Mouse (Mus musculus) adrenal gland, adult 8-10 months (tissue): Measurements from ENCODE around the gene Ccdc149. TPM values are rescaled to one million over a fixed set of nuclear protein-coding genes. Genes with fewer than 3 reads are reported as not detected.
A peak's percentile ranks its signal among the peaks of the same experiment; 100 is the strongest.

Source experiments
- DNase-seq: peaks from one replicate; pipeline ENCODE4 v3.0.0; 2022
- total RNA-seq, 4 experiments: library from RNA; stranded (reverse); gene quantifications; 2 replicates each; pipeline ENCODE4 v1.2.4; 2022

The Ccdc149 gene
- total RNA-seq, result 10 to 100 TPM in 3 of 4 experiments, 1 to 10 TPM in 1; 8.9 to 16.8 (median 13.3) TPM

- peak; percentile 68 for DNase-seq
These were observed at the start of gene Ccdc149 for GRCm38 (mm10) chr5:52470991-52471801. TSS of gene Ccdc149 (minus strand) at chr5:52471521.

- no peak for DNase-seq
These were observed 48.6 kb upstream of the Ccdc149 start for GRCm38 (mm10) chr5:52519921-52520320.

DNA sequence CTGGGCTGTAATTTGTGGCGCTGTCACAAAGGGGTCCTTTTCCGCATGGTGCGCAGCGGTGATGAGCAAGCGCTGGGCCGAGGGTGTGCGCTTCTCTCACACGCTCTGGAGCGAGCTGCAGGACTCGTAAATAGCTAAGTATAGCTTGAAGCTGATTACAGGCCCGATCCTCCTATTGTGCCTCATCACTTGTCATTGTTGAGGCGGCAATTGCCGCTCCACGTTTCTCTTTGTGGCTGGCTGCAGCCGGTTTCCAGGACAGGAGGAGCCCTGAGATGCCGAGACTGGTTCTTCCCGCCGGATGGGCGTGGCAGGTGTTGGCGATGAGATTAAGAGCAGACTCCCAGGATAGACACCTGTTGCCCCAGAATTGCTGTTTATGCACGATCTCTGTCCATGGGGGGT, 44.8 kb upstream of the Ccdc149 start:
- DNase-seq, result no peak

DNA sequence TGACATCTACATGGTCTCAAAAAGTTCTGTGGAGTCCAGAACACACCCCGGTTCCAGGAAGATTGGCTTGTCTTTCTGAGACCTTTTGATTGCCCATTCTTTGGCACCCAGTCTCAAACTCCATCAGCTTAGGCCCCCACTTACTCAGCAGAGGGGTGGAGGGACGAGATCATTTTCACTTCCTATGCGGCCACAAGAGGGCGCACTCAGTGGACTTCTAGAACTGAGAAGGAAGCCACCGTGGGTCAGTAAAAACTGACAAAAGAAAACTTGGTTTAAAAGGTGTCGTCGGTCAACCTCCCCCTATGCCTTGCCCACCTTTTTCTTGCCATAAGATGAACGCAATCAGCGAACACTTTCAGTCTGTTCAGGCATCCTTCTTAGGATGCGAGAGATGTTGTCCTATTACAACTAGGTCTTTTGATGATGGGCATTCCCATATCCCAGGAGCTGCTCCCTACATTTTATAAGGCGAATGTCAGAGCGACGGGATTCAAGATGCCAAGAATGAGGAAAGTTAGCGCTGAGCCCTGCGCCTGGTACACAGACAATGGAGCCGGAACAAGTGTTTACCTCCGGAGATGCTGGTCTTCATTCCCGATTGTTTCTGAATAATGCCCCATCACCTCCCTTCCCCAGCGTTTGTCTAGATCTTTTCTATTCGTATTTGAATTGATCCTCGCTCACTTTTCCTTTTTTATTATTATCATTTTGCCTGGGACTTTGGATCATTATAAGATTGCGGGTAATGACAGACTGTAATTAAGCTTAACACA, 44.1 kb upstream of the Ccdc149 start:
- peak; percentile 20 for DNase-seq

- no peak for DNase-seq
These were observed 39.8 kb upstream of the Ccdc149 start for GRCm38 (mm10) chr5:52511089-52511488.

DNA sequence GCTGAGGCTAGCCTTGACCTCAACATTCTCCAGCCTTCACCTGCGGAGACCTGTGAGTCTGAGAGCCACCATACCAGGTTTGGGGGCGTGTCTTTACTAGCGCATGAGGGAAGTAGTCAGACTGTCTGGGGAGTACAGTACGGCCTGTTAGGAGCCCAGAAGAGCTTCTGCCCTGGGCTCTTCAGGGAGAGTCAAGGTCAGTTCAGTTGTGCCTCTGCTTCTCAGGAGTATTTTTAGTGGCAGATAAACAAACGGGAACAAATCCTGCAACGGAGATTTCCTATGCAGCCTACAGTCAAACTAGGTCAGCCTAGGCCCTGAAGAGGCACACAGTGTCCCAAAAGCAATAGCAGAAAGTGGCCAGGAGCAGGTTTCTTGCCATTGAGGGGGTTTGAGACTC, 38.1 kb upstream of the Ccdc149 start:
- DNase-seq, result no peak

DNA sequence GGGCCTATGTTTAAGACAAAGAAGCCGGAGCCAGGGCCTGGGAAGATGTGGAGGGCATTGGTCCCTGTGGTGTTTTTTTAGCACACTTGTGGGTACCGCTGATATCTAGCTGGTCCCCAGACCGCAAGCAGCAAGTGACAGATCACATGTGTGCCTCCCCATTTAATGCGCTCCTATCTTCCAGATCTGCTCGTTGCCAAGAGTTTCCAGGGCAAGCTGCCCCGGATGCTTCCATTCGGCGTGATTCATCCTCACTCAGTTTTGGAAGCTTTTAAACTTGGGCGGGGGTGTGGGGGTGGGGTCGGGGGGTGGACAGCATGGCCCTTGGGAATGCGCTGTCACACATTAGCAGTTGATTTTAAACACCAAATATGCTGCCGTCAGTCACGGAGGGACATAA, 33.3 kb upstream of the Ccdc149 start:
- no peak for DNase-seq

- no peak for DNase-seq
These were observed 32.8 kb upstream of the Ccdc149 start for GRCm38 (mm10) chr5:52504148-52504547.

GRCm38 (mm10) chr5:52495671-52496070, 24.4 kb upstream of the Ccdc149 start:
- DNase-seq, result no peak

- DNase-seq, result no peak
These were observed 20.2 kb upstream of the Ccdc149 start for GRCm38 (mm10) chr5:52491496-52491895.

- no peak for DNase-seq
These were observed 16.5 kb upstream of the Ccdc149 start for GRCm38 (mm10) chr5:52487559-52488430.

DNA sequence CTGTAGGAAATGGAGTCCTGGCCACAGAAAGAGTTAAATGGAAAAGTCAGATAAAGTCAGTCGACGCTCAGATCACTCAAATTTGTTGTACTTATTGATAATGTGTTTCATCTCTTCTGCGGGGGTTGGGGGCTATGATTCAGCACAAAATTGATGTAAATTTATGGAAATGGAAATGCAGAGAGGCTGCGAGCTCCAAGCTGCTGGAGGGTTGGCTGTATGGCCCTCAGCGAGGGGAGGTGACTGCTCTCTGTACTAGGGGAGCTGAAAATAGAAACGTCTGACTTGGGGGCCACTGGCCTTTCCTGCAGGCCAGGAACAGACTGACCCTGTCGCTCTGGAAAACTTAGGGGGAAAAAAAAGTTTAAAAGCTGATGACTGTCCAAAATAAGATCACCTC, 5.5 kb upstream of the Ccdc149 start:
- DNase-seq, result no peak

- DNase-seq, result peak; percentile 79
These were observed 5.0 kb upstream of the Ccdc149 start for GRCm38 (mm10) chr5:52476292-52476701.

DNA sequence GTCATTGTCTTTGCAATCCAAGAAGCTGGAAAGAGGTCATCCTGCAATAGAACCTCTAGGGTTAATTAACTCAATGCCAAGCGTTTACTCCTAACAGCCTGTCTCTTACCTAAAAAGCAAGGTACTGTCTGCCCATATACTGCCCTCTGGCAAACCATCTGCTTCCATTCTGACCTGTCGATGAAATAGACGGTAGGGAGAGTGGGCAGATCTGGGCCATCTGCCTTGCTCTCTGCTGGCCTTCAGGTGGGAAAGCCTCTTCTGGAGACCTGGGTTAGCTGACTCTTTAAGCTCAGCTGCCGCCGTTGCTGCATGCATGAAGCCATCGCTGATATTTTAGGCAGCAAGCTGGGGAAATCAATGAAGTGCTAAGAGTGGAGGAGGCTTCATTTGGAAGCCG, 2.7 kb upstream of the Ccdc149 start:
- DNase-seq, result no peak

DNA sequence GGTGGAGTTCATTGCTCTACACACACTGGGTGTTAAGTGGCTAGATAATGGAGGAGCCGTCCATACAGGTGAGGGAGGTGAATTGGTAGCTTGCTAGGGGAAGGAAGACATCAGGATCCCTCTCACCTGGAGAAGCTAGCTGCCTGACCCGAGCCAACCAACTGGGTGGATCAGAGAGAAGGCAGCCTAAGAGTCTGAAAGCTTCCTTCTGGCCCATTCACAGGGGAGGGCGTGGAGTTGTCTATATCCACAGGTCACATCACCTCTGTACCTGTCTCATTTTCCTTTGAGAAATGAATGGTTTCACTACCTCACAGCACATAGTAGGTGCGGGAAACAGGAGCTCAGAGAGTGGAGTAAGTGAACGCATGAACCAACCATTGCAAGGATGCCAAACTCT, 770 bp downstream of the Ccdc149 start:
- no peak for DNase-seq

GRCm38 (mm10) chr5:52467841-52468240, 3.5 kb downstream of the Ccdc149 start:
- DNase-seq, result no peak

DNA sequence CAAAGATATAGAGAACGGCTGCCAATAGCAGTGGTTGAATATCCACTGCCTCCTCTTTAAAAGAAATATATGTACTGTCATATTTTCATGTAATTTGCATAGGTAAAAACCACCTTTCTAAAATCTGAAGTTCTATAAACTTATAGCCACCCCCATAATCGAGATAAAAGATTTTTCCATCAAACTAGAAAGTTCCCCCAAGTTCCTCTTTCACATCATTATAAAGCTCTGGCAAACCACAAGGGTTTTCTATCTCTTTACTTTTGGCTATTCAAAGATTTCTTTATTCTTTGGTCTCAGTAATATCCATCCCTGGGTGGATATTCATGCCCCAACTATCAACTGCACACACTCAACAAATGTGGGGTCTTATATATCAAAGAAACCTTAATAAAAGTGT, 8.9 kb downstream of the Ccdc149 start:
- no peak for DNase-seq

GRCm38 (mm10) chr5:52461434-52462124, 9.7 kb downstream of the Ccdc149 start:
- no peak for DNase-seq

- DNase-seq, result no peak
These were observed 12.0 kb downstream of the Ccdc149 start for GRCm38 (mm10) chr5:52459308-52459707.

- DNase-seq, result no peak
These were observed 14.2 kb downstream of the Ccdc149 start for GRCm38 (mm10) chr5:52457154-52457553.

GRCm38 (mm10) chr5:52450821-52451220, 20.5 kb downstream of the Ccdc149 start:
- DNase-seq, result no peak

DNA sequence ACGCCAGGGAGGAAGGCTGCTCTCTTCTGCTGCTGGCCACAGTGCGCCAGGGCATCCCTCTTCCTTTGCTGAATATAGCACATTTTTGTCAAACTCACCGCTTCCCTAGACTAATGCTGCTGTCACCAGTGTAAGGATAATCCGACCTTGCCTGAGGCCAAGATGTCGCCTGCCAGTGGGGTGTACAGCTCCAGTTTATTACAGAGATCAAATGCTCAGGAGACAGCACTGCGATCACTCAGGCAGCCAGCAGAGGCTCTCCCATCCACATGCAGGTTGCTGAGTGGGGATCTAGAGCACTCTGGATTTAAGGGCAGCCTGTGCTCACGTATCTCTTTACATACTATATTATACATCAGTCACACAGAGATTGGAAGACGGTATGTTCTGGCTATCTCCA, 22.1 kb downstream of the Ccdc149 start:
- no peak for DNase-seq
